Mouse (Mus musculus): Measurements from ENCODE around the gene Rassf7. TPM values are rescaled to one million over a fixed set of nuclear protein-coding genes. Genes with fewer than 3 reads are reported as not detected.

The Rassf7 gene
- polyA plus RNA-seq, 1 experiment from 2014 or later: 38.3 TPM

- no peak for DNase-seq (ENCODE audit: low spot score, missing footprints)
- no peak overlapping the region for H3K9ac ChIP-seq (ENCODE audit: low read length)
- H3K4me1 ChIP-seq (ENCODE audit: control insufficient read depth, insufficient read depth, low read length): peaks cover 5% of the 10 kb centered on the region
- ATAC-seq (ENCODE audit: low FRiP score): no peak
- no peak overlapping the region for H3K27ac ChIP-seq (ENCODE audit: low read depth, low read length)
- H3K36me3 ChIP-seq (ENCODE audit: control insufficient read depth, insufficient read depth, low read length): peaks cover 58% of the 10 kb centered on the region
- WGBS: 96% methylated on average over 3 of the region's 3 CpGs
- H3K4me3 ChIP-seq (ENCODE audit: low read depth, low read length): no peak overlapping the region
- no peaks in the 10 kb centered on the region for H3K9me3 ChIP-seq (ENCODE audit: control insufficient read depth, low read length)
- no peak overlapping the region for H3K4me2 ChIP-seq
- H3K27me3 ChIP-seq (ENCODE audit: control insufficient read depth, insufficient read depth, low read length): no peaks in the 10 kb centered on the region
These were observed 45.8 kb downstream of the Rassf7 start for GRCm38 (mm10) chr7:141261480-141261879.

GRCm38 (mm10) chr7:141263640-141264039, 48.0 kb downstream of the Rassf7 start:
- H3K9ac ChIP-seq (ENCODE audit: low read length): no peak overlapping the region
- H3K4me2 ChIP-seq: no peak overlapping the region
- H3K27ac ChIP-seq (ENCODE audit: low read depth, low read length): no peak overlapping the region
- ATAC-seq (ENCODE audit: low FRiP score): no peak
- H3K36me3 ChIP-seq (ENCODE audit: control insufficient read depth, insufficient read depth, low read length): peaks cover 40% of the 10 kb centered on the region
- 93% methylated on average over 13 of the region's 13 CpGs for WGBS
- no peaks in the 10 kb centered on the region for H3K9me3 ChIP-seq (ENCODE audit: control insufficient read depth, low read length)
- DNase-seq (ENCODE audit: low spot score, missing footprints): no peak
- H3K4me3 ChIP-seq (ENCODE audit: low read depth, low read length): no peak overlapping the region
- H3K27me3 ChIP-seq (ENCODE audit: control insufficient read depth, insufficient read depth, low read length): no peaks in the 10 kb centered on the region
- H3K4me1 ChIP-seq (ENCODE audit: control insufficient read depth, insufficient read depth, low read length): peaks cover 5% of the 10 kb centered on the region

- no peak for DNase-seq (ENCODE audit: low spot score, missing footprints)
- no peak overlapping the region for H3K4me2 ChIP-seq
- H3K27me3 ChIP-seq (ENCODE audit: control insufficient read depth, insufficient read depth, low read length): no peaks in the 10 kb centered on the region
- H3K9ac ChIP-seq (ENCODE audit: low read length): no peak overlapping the region
- H3K36me3 ChIP-seq (ENCODE audit: control insufficient read depth, insufficient read depth, low read length): peaks cover 36% of the 10 kb centered on the region
- H3K27ac ChIP-seq (ENCODE audit: low read depth, low read length): no peak overlapping the region
- H3K4me1 ChIP-seq (ENCODE audit: control insufficient read depth, insufficient read depth, low read length): peaks cover 5% of the 10 kb centered on the region
- WGBS: 75% methylated on average over 11 of the region's 11 CpGs
- H3K9me3 ChIP-seq (ENCODE audit: control insufficient read depth, low read length): no peaks in the 10 kb centered on the region
- no peak overlapping the region for H3K4me3 ChIP-seq (ENCODE audit: low read depth, low read length)
- no peak for ATAC-seq (ENCODE audit: low FRiP score)
These were observed 48.5 kb downstream of the Rassf7 start for GRCm38 (mm10) chr7:141264041-141264700.

GRCm38 (mm10) chr7:141264761-141265410, 49.2 kb downstream of the Rassf7 start:
- DNase-seq (ENCODE audit: low spot score, missing footprints): no peak
- Histone ChIP-seq H3K4me2 (no peak overlapping the region), H3K4me1 (ENCODE audit: control insufficient read depth, insufficient read depth, low read length) (peaks cover 5% of the 10 kb centered on the region), H3K9me3 (ENCODE audit: control insufficient read depth, low read length) (no peaks in the 10 kb centered on the region), H3K27ac (ENCODE audit: low read depth, low read length) (no peak overlapping the region), H3K27me3 (ENCODE audit: control insufficient read depth, insufficient read depth, low read length) (no peaks in the 10 kb centered on the region), H3K4me3 (ENCODE audit: low read depth, low read length) (no peak overlapping the region), H3K9ac (ENCODE audit: low read length) (no peak overlapping the region), H3K36me3 (ENCODE audit: control insufficient read depth, insufficient read depth, low read length) (peaks cover 30% of the 10 kb centered on the region)
- WGBS: 32% methylated on average over 12 of the region's 12 CpGs
- peak; percentile 68 for ATAC-seq (ENCODE audit: low FRiP score)

GRCm38 (mm10) chr7:141265411-141265738, 49.7 kb downstream of the Rassf7 start:
- Histone ChIP-seq H3K27me3 (ENCODE audit: control insufficient read depth, insufficient read depth, low read length) (no peaks in the 10 kb centered on the region), H3K4me3 (ENCODE audit: low read depth, low read length) (no peak overlapping the region), H3K27ac (ENCODE audit: low read depth, low read length) (no peak overlapping the region), H3K4me1 (ENCODE audit: control insufficient read depth, insufficient read depth, low read length) (peaks cover 5% of the 10 kb centered on the region), H3K9ac (ENCODE audit: low read length) (no peak overlapping the region), H3K9me3 (ENCODE audit: control insufficient read depth, low read length) (no peaks in the 10 kb centered on the region), H3K4me2 (no peak overlapping the region), H3K36me3 (ENCODE audit: control insufficient read depth, insufficient read depth, low read length) (peaks cover 25% of the 10 kb centered on the region)
- ATAC-seq (ENCODE audit: low FRiP score) (peak; percentile 22; the same call in 1 of the 2 replicates), DNase-seq (ENCODE audit: low spot score, missing footprints) (no peak)
- 39% methylated on average over 11 of the region's 11 CpGs for WGBS

GRCm38 (mm10) chr7:141265739-141266561, 50.3 kb downstream of the Rassf7 start, which contains the start of gene Irf7:
Gene Irf7 (minus strand): TSS chr7:141266481.
- peak; percentile 47 for ATAC-seq (ENCODE audit: low FRiP score)
- peak; percentile 89 for DNase-seq (ENCODE audit: low spot score, missing footprints)
- Histone ChIP-seq H3K4me2 (peak within 1 kb of the TSS; percentile 48), H3K27ac (ENCODE audit: low read depth, low read length) (no peak within 1 kb of the TSS), H3K9me3 (ENCODE audit: control insufficient read depth, low read length) (no peaks in the 10 kb centered on the region), H3K4me3 (ENCODE audit: low read depth, low read length) (peak within 1 kb of the TSS; percentile 28), H3K27me3 (ENCODE audit: control insufficient read depth, insufficient read depth, low read length) (no peaks in the 10 kb centered on the region), H3K9ac (ENCODE audit: low read length) (peak within 1 kb of the TSS; percentile 45), H3K36me3 (ENCODE audit: control insufficient read depth, insufficient read depth, low read length) (peaks cover 23% of the 10 kb centered on the region), H3K4me1 (ENCODE audit: control insufficient read depth, insufficient read depth, low read length) (peaks cover 5% of the 10 kb centered on the region)
- 15% methylated on average over 25 of the region's 25 CpGs for WGBS

MicroRNAs within 50 kb of the gene (microRNA counts, 519-probe panel; counts per million panel counts)
- microRNA mmu-miR-210: 5,194 counts per million, percentile 62 among the panel's probes with 10 or more counts

Small RNAs within 50 kb of the gene (microRNA-seq; reads per million reads assigned to microRNA genes)
- gene Mir210: 1,014 reads per million, percentile 78 among the genes with 10 or more reads in this experiment

Other genes starting within 250 kb of the Rassf7 start
- gene Ifitm1, start 248.6 kb upstream of the Rassf7 start, polyA plus RNA-seq (2014; fragmentation: Nextera tagmentation; extraction: Ambion mirVana): 8.0 and 9.5 TPM in 2 replicates
- gene Ifitm3, start 205.1 kb upstream of the Rassf7 start, polyA plus RNA-seq (2014; fragmentation: Nextera tagmentation; extraction: Ambion mirVana): 13.5 and 14.0 TPM in 2 replicates
- gene Ifitm6, start 197.9 kb upstream of the Rassf7 start, polyA plus RNA-seq (2014; fragmentation: Nextera tagmentation; extraction: Ambion mirVana): not detected in 2 replicates
- gene Gm17387, start 186.7 kb upstream of the Rassf7 start, polyA plus RNA-seq (2014; fragmentation: Nextera tagmentation; extraction: Ambion mirVana): not detected in 2 replicates
- 18.8 and 19.5 TPM in 2 replicates for gene B4galnt4, start 154.8 kb upstream of the Rassf7 start, polyA plus RNA-seq (2014; fragmentation: Nextera tagmentation; extraction: Ambion mirVana)
- gene Pkp3, start 137.6 kb upstream of the Rassf7 start, polyA plus RNA-seq (2014; fragmentation: Nextera tagmentation; extraction: Ambion mirVana): 0.82 and 0.84 TPM in 2 replicates
- 1.2 and 1.8 TPM in 2 replicates for gene Sigirr, start 115.3 kb upstream of the Rassf7 start, polyA plus RNA-seq (2014; fragmentation: Nextera tagmentation; extraction: Ambion mirVana)
- 0.12 TPM in 1 of 2 replicates, not detected in the other for gene Ano9, start 98.1 kb upstream of the Rassf7 start, polyA plus RNA-seq (2014; fragmentation: Nextera tagmentation; extraction: Ambion mirVana)
- gene Ptdss2, start 93.5 kb upstream of the Rassf7 start, polyA plus RNA-seq (2014; fragmentation: Nextera tagmentation; extraction: Ambion mirVana): 68.6 and 70.7 TPM in 2 replicates
- 54.6 and 56.7 TPM in 2 replicates for gene Rnh1, start 43.0 kb upstream of the Rassf7 start, polyA plus RNA-seq (2014; fragmentation: Nextera tagmentation; extraction: Ambion mirVana)
- 86.1 and 103 TPM in 2 replicates for gene Hras, start 21.9 kb upstream of the Rassf7 start, polyA plus RNA-seq (2014; fragmentation: Nextera tagmentation; extraction: Ambion mirVana)
- 7.5 and 8.8 TPM in 2 replicates for gene Lrrc56, start 21.7 kb upstream of the Rassf7 start, polyA plus RNA-seq (2014; fragmentation: Nextera tagmentation; extraction: Ambion mirVana)
- gene Lmntd2, start 1.8 kb upstream of the Rassf7 start, polyA plus RNA-seq (2014; fragmentation: Nextera tagmentation; extraction: Ambion mirVana): 2.1 and 2.5 TPM in 2 replicates
- 59.6 and 78.3 TPM in 2 replicates for gene Phrf1, start 12.9 kb downstream of the Rassf7 start, polyA plus RNA-seq (2014; fragmentation: Nextera tagmentation; extraction: Ambion mirVana)
- 0.81 and 1.4 TPM in 2 replicates for gene Irf7, start 50.6 kb downstream of the Rassf7 start, polyA plus RNA-seq (2014; fragmentation: Nextera tagmentation; extraction: Ambion mirVana)
- not detected in 2 replicates for gene Cdhr5, start 60.9 kb downstream of the Rassf7 start, polyA plus RNA-seq (2014; fragmentation: Nextera tagmentation; extraction: Ambion mirVana)
- gene Sct, start 63.3 kb downstream of the Rassf7 start, polyA plus RNA-seq (2014; fragmentation: Nextera tagmentation; extraction: Ambion mirVana): 1.1 TPM in 2 replicates
- gene Drd4, start 76.1 kb downstream of the Rassf7 start, polyA plus RNA-seq (2014; fragmentation: Nextera tagmentation; extraction: Ambion mirVana): 0.14 and 0.17 TPM in 2 replicates
- 61.6 and 66.9 TPM in 2 replicates for gene Deaf1, start 111.8 kb downstream of the Rassf7 start, polyA plus RNA-seq (2014; fragmentation: Nextera tagmentation; extraction: Ambion mirVana)
- gene Tmem80, start 111.9 kb downstream of the Rassf7 start, polyA plus RNA-seq (2014; fragmentation: Nextera tagmentation; extraction: Ambion mirVana): 31.4 and 34.4 TPM in 2 replicates
- 0.97 and 1.3 TPM in 2 replicates for gene Eps8l2, start 123.0 kb downstream of the Rassf7 start, polyA plus RNA-seq (2014; fragmentation: Nextera tagmentation; extraction: Ambion mirVana)
- gene Taldo1, start 176.3 kb downstream of the Rassf7 start, polyA plus RNA-seq (2014; fragmentation: Nextera tagmentation; extraction: Ambion mirVana): 386 and 400 TPM in 2 replicates
- gene Gatd1, start 198.3 kb downstream of the Rassf7 start, polyA plus RNA-seq (2014; fragmentation: Nextera tagmentation; extraction: Ambion mirVana): 34.0 and 36.1 TPM in 2 replicates
- gene Cend1, start 213.6 kb downstream of the Rassf7 start, polyA plus RNA-seq (2014; fragmentation: Nextera tagmentation; extraction: Ambion mirVana): 5.8 and 5.9 TPM in 2 replicates
- 31.2 and 31.9 TPM in 2 replicates for gene Slc25a22, start 222.0 kb downstream of the Rassf7 start, polyA plus RNA-seq (2014; fragmentation: Nextera tagmentation; extraction: Ambion mirVana)
- gene Pidd1, start 228.2 kb downstream of the Rassf7 start, polyA plus RNA-seq (2014; fragmentation: Nextera tagmentation; extraction: Ambion mirVana): 7.4 and 7.8 TPM in 2 replicates
- 891 and 959 TPM in 2 replicates for gene Rplp2, start 231.5 kb downstream of the Rassf7 start, polyA plus RNA-seq (2014; fragmentation: Nextera tagmentation; extraction: Ambion mirVana)
- gene Pnpla2, start 239.3 kb downstream of the Rassf7 start, polyA plus RNA-seq (2014; fragmentation: Nextera tagmentation; extraction: Ambion mirVana): 12.7 and 14.0 TPM in 2 replicates
- gene Cracr2b, start 245.2 kb downstream of the Rassf7 start, polyA plus RNA-seq (2014; fragmentation: Nextera tagmentation; extraction: Ambion mirVana): 2.7 and 5.3 TPM in 2 replicates